Mouse (Mus musculus) layer of hippocampus, postnatal 25 days (tissue): ENCODE data around the gene Gm45623. TPM values are rescaled to one million over a fixed set of nuclear protein-coding genes. Genes with fewer than 3 reads are reported as not detected.

Experiments
- DNase-seq, 2 experiments: peaks; one replicate each; pipeline ENCODE4 v3.0.0; 2022; ENCODE audit warnings: mixed read lengths in 2 of 2, low spot score in 1 of 2; ENCODE audit errors: extremely low spot score in 1 of 2
- total RNA-seq, 2 experiments: library from RNA; stranded (reverse); gene quantifications; 2 replicates each; pipeline ENCODE4 v1.2.3; 2021

Gm45623 gene
- total RNA-seq, 2 experiments from 2014 or later = 0.92 to 1.6 TPM

DNA sequence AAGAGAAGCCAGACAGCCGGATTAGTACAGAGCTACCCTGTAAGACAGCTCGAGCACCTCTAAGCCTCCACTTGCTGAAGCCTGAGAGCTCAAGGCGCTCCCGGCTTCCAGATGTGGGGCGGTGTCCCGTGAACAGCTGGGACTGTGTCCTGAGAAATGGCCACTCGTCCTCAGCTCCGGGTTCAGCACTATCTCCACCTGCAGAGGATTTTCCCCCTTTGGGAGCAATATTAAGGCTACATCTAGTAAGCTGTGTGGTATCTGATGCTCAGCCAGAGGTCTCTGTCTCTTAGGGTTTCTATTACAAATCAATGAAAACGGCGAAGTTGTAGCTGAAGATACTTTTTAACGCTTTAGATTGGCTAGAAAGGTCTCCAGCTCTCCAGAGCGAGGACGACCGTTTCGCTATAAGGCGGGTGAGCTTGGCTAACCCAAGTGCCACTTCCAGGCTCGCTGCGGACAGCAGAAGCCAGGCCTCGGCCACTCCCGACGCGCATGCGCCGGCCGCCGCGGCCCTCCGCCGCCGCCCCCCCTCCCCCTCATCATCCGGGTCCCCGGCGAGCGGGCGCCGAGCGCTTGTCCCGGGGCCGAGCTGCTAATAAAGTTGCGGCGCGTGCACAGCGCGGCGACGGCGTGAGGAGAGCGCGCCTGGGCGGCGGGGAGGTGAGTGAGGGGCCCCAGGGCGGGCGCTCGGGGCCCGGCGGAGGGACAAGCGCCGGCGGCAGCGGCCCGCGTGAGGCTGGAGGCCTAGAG lies 51.0 kb downstream of the Gm45623 start, which contains the start of gene Smad5:
Gene Smad5, plus strand, starts transcription at position 542 of the 753 bp plus-strand sequence.
- DNase-seq = peak; percentile 70 to 81

Other genes with a start within 250 kb of the Gm45623 start
- 1 to 10 TPM; 5.4 to 5.6 TPM for gene Fbxl21, start 231.4 kb downstream of the Gm45623 start, total RNA-seq
- gene Lect2, start 205.3 kb downstream of the Gm45623 start, total RNA-seq = not detected
- 1 to 10 TPM; 3.1 to 3.8 TPM for gene Tgfbi, start 144.3 kb downstream of the Gm45623 start, total RNA-seq
- 10 to 100 TPM; 23.3 to 26.3 TPM for gene Smad5, start 50.8 kb downstream of the Gm45623 start, total RNA-seq
- 1 to 10 TPM; 1.9 to 2.4 TPM for gene Trpc7, start 142.2 kb upstream of the Gm45623 start, total RNA-seq